Mouse (Mus musculus) 3T3-L1 (cell line): Measurements from ENCODE around the gene Vmn2r4.
"Not testable (repeated sequence)": the region's sequence is repeated elsewhere in the genome, so short reads cannot be mapped to it uniquely, and the experiment has no call there.

ENCODE experiments used
- DNase-seq: peaks from one replicate; pipeline ENCODE4 v3.0.0-alpha.2; 2015; ENCODE audit warnings: low read depth, low spot score

The Vmn2r4 gene

GRCm38 (mm10) chr3:64415268-64415667, at the start of gene Vmn2r4:
Gene Vmn2r4 (minus strand): TSS chr3:64415368.
- DNase-seq: not testable (repeated sequence)

DNA sequence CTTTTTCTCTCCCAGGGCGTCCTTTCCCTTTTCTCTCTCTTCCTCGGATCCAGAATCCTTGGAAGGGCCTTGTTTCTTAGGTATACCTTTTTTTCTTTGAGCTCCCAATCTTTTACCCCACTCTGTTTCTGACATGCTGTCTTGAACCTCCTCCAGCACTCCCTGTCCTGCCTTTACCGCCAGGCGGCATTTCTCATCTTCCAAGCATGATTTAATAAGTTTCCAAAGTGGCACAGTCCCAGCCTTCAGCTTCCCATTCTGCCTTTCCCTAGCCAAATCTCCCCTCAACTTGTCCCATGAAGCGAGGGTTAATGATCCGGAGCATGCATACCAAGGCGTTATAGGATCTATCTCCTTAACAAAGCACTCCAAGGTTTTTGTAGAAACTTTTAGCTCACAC, 19.1 kb upstream of the Vmn2r4 start:
- DNase-seq: not testable (repeated sequence)

DNA sequence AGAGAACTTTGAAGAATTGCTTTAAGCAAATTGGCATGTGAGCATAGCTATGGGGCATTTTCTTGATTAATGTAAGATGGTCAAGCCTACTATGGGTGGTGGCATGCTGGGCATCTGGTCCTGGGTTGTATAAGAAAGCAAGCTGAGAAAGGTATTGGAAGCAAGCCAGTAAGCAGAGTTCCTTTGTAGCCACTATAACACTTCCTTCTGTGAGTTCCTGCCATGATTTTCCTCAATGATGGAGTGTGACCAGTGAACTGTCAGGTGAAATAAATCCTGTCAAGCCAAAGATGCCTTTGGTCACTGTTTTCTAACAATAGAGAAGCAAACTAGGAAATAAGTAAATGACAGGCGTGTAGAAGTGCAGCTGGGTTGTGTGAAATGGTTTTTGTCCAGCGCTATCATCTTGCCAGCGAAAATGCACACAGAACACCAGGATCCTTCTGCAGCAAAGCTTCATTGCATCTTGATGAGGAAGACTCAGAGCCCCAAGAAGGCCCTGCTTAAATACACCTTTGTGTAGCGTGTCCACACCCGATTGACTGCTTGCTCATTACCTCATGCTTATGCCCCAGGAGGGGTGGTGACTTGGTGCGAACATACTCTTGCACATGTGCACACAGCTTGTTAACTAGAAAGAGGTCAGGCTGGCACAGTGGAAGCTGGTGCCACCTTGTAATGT, 13.1 kb upstream of the Vmn2r4 start:
- DNase-seq: not testable (repeated sequence)

- peak; percentile 57 for DNase-seq
Measured at GRCm38 (mm10) chr3:64422141-64422540, 7.0 kb upstream of the Vmn2r4 start.

DNA sequence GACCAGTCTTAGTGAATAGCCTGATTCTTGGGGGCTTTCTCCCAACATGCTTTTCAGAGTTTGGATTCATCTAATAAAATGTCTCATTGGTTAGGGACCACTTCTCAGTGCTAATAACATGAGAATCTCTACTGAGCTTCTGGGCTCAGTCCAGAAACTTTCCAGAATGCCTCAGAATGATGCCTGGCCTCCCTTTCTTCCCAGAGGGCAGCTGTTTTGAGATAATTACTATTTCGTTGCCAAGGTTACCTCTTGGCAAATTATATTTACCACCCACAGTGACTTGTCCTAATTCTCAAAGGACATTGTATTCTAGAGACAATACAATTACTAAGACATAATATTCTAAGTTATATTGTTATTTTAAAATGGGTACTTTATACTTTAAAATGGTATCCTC, 2.3 kb upstream of the Vmn2r4 start:
- not testable (repeated sequence) for DNase-seq

- not testable (repeated sequence) for DNase-seq
Measured at GRCm38 (mm10) chr3:64414253-64414652, 915 bp downstream of the Vmn2r4 start.

DNA sequence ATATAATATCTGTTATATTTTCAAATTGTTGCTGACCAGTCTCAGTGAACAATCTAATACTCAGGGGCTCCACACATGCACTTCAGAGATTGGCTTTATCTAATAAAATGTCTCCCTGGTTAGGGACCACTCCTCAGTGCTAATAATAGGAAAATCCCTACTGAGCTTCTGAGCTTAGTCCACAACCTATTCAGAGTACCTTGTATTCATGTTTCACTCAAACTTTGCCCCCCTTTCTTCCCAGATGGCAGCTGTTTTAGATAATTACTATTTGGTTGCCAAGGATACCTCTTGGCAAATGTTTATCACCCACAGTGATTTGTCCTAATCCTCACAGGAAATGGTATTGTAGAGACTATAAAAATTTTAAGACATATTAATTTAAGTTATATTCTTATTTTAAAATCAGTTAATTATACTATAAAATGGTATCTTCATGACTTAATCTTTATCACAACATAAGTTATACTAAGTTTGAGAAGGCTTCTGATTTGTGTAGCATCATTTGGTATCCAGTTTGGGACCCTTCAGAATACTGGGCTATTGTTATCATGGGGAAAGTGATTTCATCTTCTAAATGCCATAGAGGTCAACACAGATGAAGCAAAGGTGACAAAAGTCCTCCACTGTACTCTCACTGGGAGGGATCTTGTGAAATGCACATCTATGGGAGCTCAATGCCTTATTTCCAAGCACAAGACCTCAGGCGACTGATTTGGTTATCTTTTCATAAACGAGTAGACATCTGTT, 55.7 kb downstream of the Vmn2r4 start:
- no peak for DNase-seq
